Mouse (Mus musculus) lung, embryonic 15.5 days (tissue): ENCODE data around the gene Olfr155. TPM values are rescaled to one million over a fixed set of nuclear protein-coding genes. Genes with fewer than 3 reads are reported as not detected.

Source experiments
- ATAC-seq: fragments of 200-750 bp; cut with Nextera tagmentation; 2 replicates; pipeline ENCODE4 v1.8.0; 2017; ENCODE audit warnings: moderate number of reproducible peaks, borderline replicate concordance; ENCODE audit not compliant: low FRiP score, low TSS enrichment; ENCODE audit errors: extremely low read depth
- H3K27ac ChIP-seq: fragments of 300-500 bp; sonication (generic); 2 replicates; pipeline ENCODE4 v1.5.1; 2015; ENCODE audit warnings: moderate library complexity, mild to moderate bottlenecking, inconsistent platforms
- H3K27me3 ChIP-seq: fragments of 300-500 bp; sonication (generic); 2 replicates; pipeline ENCODE4 v1.6.1; 2015; ENCODE audit warnings: inconsistent platforms
- H3K36me3 ChIP-seq: fragments of 300-500 bp; sonication (generic); 2 replicates; pipeline ENCODE4 v1.6.1; 2015; ENCODE audit warnings: inconsistent platforms
- H3K4me1 ChIP-seq: fragments of 300-500 bp; sonication (generic); 2 replicates; pipeline ENCODE4 v1.6.1; 2015; ENCODE audit warnings: inconsistent platforms
- H3K4me2 ChIP-seq: fragments of 300-500 bp; sonication (generic); 2 replicates; pipeline ENCODE4 v1.6.1; 2015; ENCODE audit warnings: inconsistent platforms, mild to moderate bottlenecking, moderate library complexity
- H3K4me3 ChIP-seq: fragments of 300-500 bp; sonication (generic); 2 replicates; pipeline ENCODE4 v1.5.1; 2015; ENCODE audit warnings: mild to moderate bottlenecking, inconsistent platforms
- H3K9ac ChIP-seq: fragments of 300-500 bp; sonication (generic); 2 replicates; pipeline ENCODE4 v1.6.1; 2015; ENCODE audit warnings: inconsistent platforms
- H3K9me3 ChIP-seq: fragments of 300-500 bp; sonication (generic); 2 replicates; pipeline ENCODE4 v1.6.1; 2016; ENCODE audit warnings: inconsistent platforms
- WGBS: fragments of 180-500 bp; shearing (Covaris S2); methylation state at CpG from one replicate; pipeline ENCODE4 v1.1.7; 2015; 5-methylcytosine and 5-hydroxymethylcytosine counted together
- polyA plus RNA-seq: library from polyadenylated mRNA; unstranded; fragments of >200 nt; fragmentation: Nextera tagmentation; extraction: Ambion mirVana; gene quantifications from 2 replicates; pipeline ENCODE4 v1.2.1, GENCODE M21; 2015

Gene Olfr155
- polyA plus RNA-seq, 1 experiment from 2014 or later: not detected

DNA sequence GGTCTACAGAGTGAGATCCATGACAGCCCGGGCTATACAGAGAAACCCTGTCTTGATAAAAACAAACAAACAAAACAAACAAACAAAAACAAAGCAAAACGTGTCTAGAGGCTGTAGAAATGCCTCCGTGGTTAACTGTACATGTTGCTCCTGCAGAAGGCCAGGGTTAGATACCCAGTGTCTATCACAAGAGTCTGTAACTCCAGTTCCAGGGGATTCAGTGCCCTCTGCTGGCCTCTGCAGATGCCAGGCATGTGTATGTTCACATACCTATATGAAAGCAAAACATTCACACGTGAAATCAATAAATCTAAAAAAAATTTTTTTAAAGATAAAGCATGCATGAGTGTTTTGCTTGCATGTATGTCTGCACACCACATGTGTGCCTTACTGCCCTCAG lies 11.9 kb downstream of the Olfr155 start:
- Histone ChIP-seq H3K4me2 (no peak overlapping the region), H3K9ac (no peak overlapping the region), H3K4me3 (no peak overlapping the region), H3K36me3 (no peaks in the 10 kb centered on the region), H3K4me1 (no peaks in the 10 kb centered on the region), H3K27me3 (no peaks in the 10 kb centered on the region), H3K9me3 (no peaks in the 10 kb centered on the region), H3K27ac (no peak overlapping the region)
- ATAC-seq: no peak
- WGBS: 58% methylated on average over 4 of the region's 4 CpGs

GRCm38 (mm10) chr4:43869821-43870220 lies 18.5 kb downstream of the Olfr155 start:
- no peak overlapping the region for H3K9ac ChIP-seq
- WGBS: 78% methylated on average over 10 of the region's 10 CpGs
- ATAC-seq: no peak
- no peaks in the 10 kb centered on the region for H3K9me3 ChIP-seq
- no peaks in the 10 kb centered on the region for H3K36me3 ChIP-seq
- H3K27me3 ChIP-seq: no peaks in the 10 kb centered on the region
- peaks cover 5% of the 10 kb centered on the region for H3K4me1 ChIP-seq
- H3K4me2 ChIP-seq: no peak overlapping the region
- H3K27ac ChIP-seq: no peak overlapping the region
- H3K4me3 ChIP-seq: no peak overlapping the region

DNA sequence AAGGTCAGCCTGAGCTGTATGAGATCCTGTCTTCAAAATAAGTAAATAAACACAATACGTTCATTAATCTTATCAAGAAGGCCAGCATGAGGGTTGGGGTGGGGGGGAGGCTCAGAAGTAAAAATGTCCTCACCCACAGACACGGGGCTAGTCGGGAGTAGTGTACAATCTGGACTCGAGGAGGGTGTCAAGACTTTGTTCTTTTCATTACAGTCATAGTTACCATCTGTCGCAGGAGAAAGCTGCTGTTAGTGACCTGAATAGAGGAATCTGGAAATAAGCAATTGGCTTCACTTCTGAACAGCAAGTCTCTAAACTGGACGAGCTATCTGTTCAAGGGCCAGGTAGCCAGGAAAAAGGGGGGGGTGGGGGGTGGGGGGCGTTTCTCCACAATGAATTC lies 23.1 kb downstream of the Olfr155 start:
- H3K36me3 ChIP-seq: no peaks in the 10 kb centered on the region
- peak overlapping the region; percentile 75; the same call in 1 of the 2 replicates for H3K9ac ChIP-seq
- peaks cover 27% of the 10 kb centered on the region for H3K4me1 ChIP-seq
- H3K4me3 ChIP-seq: peak overlapping the region; percentile 92
- 29% methylated on average over 7 of the region's 7 CpGs for WGBS
- H3K27me3 ChIP-seq: no peaks in the 10 kb centered on the region
- H3K27ac ChIP-seq: peak overlapping the region; percentile 14; the same call in 1 of the 2 replicates
- H3K9me3 ChIP-seq: no peaks in the 10 kb centered on the region
- peak overlapping the region; percentile 91 for H3K4me2 ChIP-seq
- ATAC-seq: no peak

DNA sequence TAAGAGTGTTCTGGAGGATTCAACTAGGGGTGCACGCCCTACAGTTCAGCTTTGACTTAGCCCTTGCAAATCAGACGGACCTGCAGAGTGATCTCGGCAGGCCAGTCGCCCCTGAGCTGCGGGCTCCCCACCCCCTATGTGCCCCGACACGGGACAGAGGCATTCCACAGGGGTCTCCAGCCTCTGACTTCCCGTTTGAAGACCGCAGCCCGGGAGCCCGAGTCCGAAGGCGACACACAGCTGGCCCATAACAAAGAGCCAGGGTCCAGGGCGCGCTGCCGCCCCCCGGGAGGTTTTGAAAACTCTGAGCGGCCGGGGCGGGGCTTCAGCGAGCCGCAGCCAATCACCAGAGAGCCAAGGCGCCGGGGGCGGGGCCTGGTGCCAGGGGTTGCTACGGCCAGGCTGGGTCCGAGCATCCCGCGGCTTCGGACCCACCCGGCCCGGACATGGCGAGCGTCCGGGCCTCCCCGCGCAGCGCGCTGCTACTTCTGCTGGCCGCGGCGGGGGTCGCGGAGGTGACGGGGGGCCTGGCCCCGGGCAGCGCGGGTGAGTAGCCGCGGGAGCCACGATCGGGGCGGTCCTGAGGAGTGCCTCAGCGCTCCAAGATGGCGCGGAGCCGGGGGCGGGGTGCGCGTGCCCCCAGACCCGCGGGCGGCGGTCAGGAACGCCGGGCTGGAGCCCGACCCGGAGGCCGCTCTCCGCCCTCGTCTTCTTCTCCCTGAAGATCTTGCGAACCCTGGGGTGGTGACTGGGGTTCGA lies 24.0 kb downstream of the Olfr155 start, which contains the start of gene Reck:
TSS of gene Reck (plus strand) at position 371 of the 759 bp plus-strand sequence.
- Histone ChIP-seq H3K36me3 (no peaks in the 10 kb centered on the region), H3K4me1 (peaks cover 27% of the 10 kb centered on the region), H3K27me3 (no peaks in the 10 kb centered on the region), H3K9me3 (no peaks in the 10 kb centered on the region), H3K4me3 (peak within 1 kb of the TSS; percentile 92), H3K4me2 (peak within 1 kb of the TSS; percentile 91), H3K9ac (peak within 1 kb of the TSS; percentile 75), H3K27ac (peak within 1 kb of the TSS; percentile 48; the same call in 1 of the 2 replicates)
- peak; percentile 93 for ATAC-seq
- under 1% methylated on average over 64 of the region's 73 CpGs for WGBS

- Histone ChIP-seq H3K27ac (peak overlapping the region; percentile 48; the same call in 1 of the 2 replicates), H3K9ac (peak overlapping the region; percentile 75), H3K36me3 (no peaks in the 10 kb centered on the region), H3K27me3 (no peaks in the 10 kb centered on the region), H3K9me3 (no peaks in the 10 kb centered on the region), H3K4me3 (peak overlapping the region; percentile 92), H3K4me2 (peak overlapping the region; percentile 91), H3K4me1 (peaks cover 27% of the 10 kb centered on the region)
- WGBS: under 1% methylated on average over 20 of the region's 20 CpGs
- ATAC-seq: peak; percentile 32; the same call in 1 of the 2 replicates
Measured at GRCm38 (mm10) chr4:43875919-43876411, 24.6 kb downstream of the Olfr155 start.

DNA sequence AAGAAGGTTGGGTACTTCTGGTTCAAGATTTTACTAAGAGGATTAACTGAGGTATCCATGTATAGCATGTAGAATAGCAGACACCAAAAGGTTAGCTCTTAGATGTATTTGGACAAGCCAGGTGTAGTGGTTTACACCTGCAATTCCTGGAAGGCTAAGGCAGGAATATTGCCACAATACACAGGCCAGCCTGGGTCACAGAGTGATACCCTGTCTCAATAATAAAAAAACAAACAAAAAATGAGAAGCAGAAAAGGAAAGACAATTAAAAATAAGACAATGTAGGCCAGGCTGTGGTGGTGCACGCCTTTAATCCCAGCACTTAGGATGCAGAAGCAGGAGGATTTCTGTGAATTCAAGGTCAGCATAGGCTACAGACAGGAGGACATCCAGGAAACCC lies 25.9 kb downstream of the Olfr155 start:
- no peak for ATAC-seq
- Histone ChIP-seq H3K4me2 (no peak overlapping the region), H3K4me3 (no peak overlapping the region), H3K9ac (no peak overlapping the region), H3K9me3 (no peaks in the 10 kb centered on the region), H3K36me3 (no peaks in the 10 kb centered on the region), H3K27ac (no peak overlapping the region), H3K27me3 (no peaks in the 10 kb centered on the region), H3K4me1 (peaks cover 27% of the 10 kb centered on the region)
- WGBS: 88% methylated on average over 1 of the region's 1 CpGs

DNA sequence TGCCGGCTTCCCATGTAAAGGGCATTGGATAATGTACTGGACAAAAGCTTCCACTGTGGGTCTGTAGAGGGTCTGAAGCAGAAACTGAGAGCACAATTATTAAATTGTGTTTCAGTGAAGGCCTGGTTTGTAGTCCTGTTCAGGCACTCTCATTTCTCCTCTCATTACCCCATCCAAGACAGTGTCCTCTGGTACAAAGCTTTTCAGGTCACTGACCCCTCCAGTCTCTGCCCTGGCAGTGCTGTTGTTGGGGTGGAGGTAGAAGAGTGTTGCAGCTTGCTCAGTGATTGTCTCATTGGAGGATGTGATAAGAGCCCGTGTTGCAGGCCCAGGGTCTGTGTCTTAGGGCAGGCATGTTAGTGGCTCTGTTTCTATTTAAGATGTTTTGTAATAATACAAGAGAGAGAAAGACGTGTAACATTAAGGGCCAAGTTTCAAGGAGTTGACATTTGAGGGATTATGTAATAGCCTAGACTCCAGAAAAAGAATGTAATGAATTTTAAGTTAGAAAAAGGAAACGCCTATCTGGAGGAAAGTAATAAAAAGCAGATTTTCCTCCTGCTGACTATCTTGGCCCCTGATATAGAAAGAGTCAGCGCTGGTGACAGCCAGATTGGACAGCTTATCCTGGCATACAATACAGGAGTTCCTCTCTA lies 26.9 kb downstream of the Olfr155 start:
- H3K9ac ChIP-seq: no peak overlapping the region

DNA sequence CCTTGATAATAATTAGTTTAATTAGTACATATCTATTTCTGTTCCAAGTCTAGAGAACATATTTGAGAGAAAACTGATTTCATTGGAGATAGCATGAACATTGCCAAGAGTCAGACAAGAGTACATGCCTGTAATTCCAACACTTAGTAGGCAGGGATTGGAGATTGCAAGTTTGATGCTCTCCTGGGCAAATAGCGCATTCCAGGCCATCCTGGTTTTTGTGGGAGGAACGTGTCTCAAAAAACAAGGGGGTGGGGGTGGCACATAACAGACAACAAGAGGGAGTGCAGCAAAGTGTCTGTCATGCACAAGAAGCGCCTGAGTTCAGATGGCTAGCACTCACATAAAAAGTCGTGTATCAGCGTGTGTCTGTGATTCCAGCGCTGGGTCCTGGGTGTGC lies 28.2 kb downstream of the Olfr155 start:
- Histone ChIP-seq H3K4me3 (no peak overlapping the region), H3K36me3 (no peaks in the 10 kb centered on the region), H3K4me2 (no peak overlapping the region), H3K4me1 (peaks cover 37% of the 10 kb centered on the region), H3K27me3 (no peaks in the 10 kb centered on the region), H3K9ac (no peak overlapping the region), H3K27ac (no peak overlapping the region), H3K9me3 (no peaks in the 10 kb centered on the region)
- WGBS: 81% methylated on average over 6 of the region's 6 CpGs
- no peak for ATAC-seq

More for the DNA sequence above, 26.9 kb downstream of the Olfr155 start:
- H3K4me3 ChIP-seq: no peak overlapping the region
- no peaks in the 10 kb centered on the region for H3K9me3 ChIP-seq
- peak overlapping the region; percentile 67 for H3K27ac ChIP-seq
- H3K36me3 ChIP-seq: no peaks in the 10 kb centered on the region
- peaks cover 27% of the 10 kb centered on the region for H3K4me1 ChIP-seq
- WGBS: 26% methylated on average over 5 of the region's 5 CpGs
- no peak for ATAC-seq
- H3K27me3 ChIP-seq: no peaks in the 10 kb centered on the region
- H3K4me2 ChIP-seq: no peak overlapping the region

GRCm38 (mm10) chr4:43884196-43884595 lies 32.8 kb downstream of the Olfr155 start:
- no peaks in the 10 kb centered on the region for H3K27me3 ChIP-seq
- WGBS: 24% methylated on average over 4 of the region's 4 CpGs
- 0 out of 2 replicates have a peak overlapping the region, but pooled peaks have one; percentile 1 for H3K4me2 ChIP-seq
- no peak overlapping the region for H3K9ac ChIP-seq
- H3K4me3 ChIP-seq: no peak overlapping the region
- H3K9me3 ChIP-seq: no peaks in the 10 kb centered on the region
- ATAC-seq: peak; percentile 77; the same call in 1 of the 2 replicates
- no peaks in the 10 kb centered on the region for H3K36me3 ChIP-seq
- H3K27ac ChIP-seq: peak overlapping the region; percentile 72
- H3K4me1 ChIP-seq: peaks cover 29% of the 10 kb centered on the region

DNA sequence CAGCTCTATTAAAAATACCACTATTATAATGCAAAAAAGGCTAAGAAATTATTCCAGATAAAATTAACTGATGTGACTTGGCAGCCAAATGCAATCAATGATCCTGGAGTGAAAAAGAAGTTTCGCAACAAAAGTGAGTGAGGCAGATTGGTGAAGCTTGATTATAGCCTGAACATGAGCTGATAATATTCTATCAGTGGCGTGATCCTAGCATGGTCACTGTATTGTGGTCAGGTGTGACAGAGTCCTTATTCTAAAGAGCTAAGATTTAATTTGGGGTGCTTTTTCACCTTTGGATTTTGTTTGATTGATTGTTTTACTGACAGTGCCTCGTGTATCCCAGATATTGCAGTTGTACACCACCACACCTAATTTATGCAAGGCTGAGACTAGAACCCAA lies 39.9 kb downstream of the Olfr155 start:
- Histone ChIP-seq H3K4me3 (no peak overlapping the region), H3K27ac (no peak overlapping the region), H3K4me2 (no peak overlapping the region), H3K4me1 (0 out of 2 replicates have a peak, but pooled peaks cover 2% of the 10 kb centered on the region), H3K9me3 (no peaks in the 10 kb centered on the region), H3K36me3 (no peaks in the 10 kb centered on the region), H3K27me3 (no peaks in the 10 kb centered on the region), H3K9ac (no peak overlapping the region)
- no peak for ATAC-seq
- WGBS: 68% methylated on average over 3 of the region's 3 CpGs

DNA sequence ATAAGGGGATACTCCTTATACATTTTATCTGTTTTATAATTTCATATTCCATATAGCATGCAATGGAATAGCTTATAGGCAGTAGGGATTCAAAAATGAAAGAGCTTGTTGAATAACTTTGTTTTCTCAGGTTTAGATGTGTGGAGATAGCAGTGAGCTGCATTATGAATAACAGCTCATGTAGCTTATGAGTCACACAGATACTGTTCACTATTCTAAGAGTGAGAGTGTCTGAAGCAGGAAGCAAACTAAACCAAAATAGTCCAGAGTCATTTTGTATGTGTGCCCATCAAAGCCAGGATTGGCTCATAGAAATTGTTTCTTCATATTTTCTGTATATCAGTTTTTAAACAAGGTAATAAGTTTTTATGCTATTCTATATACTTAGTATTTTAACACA lies 45.8 kb downstream of the Olfr155 start:
- peaks cover 9% of the 10 kb centered on the region for H3K36me3 ChIP-seq
- H3K9ac ChIP-seq: no peak overlapping the region
- H3K9me3 ChIP-seq: no peaks in the 10 kb centered on the region
- no peak overlapping the region for H3K4me2 ChIP-seq
- H3K4me3 ChIP-seq: no peak overlapping the region
- H3K27me3 ChIP-seq: no peaks in the 10 kb centered on the region
- ATAC-seq: no peak
- H3K4me1 ChIP-seq: 0 out of 2 replicates have a peak, but pooled peaks cover 5% of the 10 kb centered on the region
- no peak overlapping the region for H3K27ac ChIP-seq

- H3K36me3 ChIP-seq: peaks cover 9% of the 10 kb centered on the region
- WGBS: 29% methylated on average over 8 of the region's 8 CpGs
- no peak overlapping the region for H3K9ac ChIP-seq
- H3K9me3 ChIP-seq: no peaks in the 10 kb centered on the region
- H3K27ac ChIP-seq: peak overlapping the region; percentile 41; the same call in 1 of the 2 replicates
- no peak for ATAC-seq
- no peak overlapping the region for H3K4me2 ChIP-seq
- no peak overlapping the region for H3K4me3 ChIP-seq
- H3K4me1 ChIP-seq: 0 out of 2 replicates have a peak, but pooled peaks cover 5% of the 10 kb centered on the region
- no peaks in the 10 kb centered on the region for H3K27me3 ChIP-seq
Measured at GRCm38 (mm10) chr4:43899197-43899596, 47.8 kb downstream of the Olfr155 start.
